Mouse (Mus musculus) cerebellum, postnatal 25 days (tissue): ENCODE results near the gene Gramd1c.

Experiments used
- DNase-seq, 2 experiments: peaks; one replicate each; pipeline ENCODE4 v3.0.0; 2021; ENCODE audit warnings: mixed read lengths in 2 of 2

The Gramd1c gene

GRCm38 (mm10) chr16:44063025-44063894, at the start of gene Gramd1c:
Gene Gramd1c (minus strand): TSS chr16:44063345.
- DNase-seq: peak; percentile 65 to 78

- no peak for DNase-seq
These were observed 45.9 kb upstream of the Gramd1c start for GRCm38 (mm10) chr16:44109002-44109401.

GRCm38 (mm10) chr16:44105211-44105610, 42.1 kb upstream of the Gramd1c start:
- DNase-seq: no peak

- DNase-seq: no peak
These were observed 40.9 kb upstream of the Gramd1c start for GRCm38 (mm10) chr16:44103806-44104766.

GRCm38 (mm10) chr16:44102925-44103324, 39.8 kb upstream of the Gramd1c start:
- DNase-seq: no peak

- DNase-seq: no peak
These were observed 38.1 kb upstream of the Gramd1c start for GRCm38 (mm10) chr16:44101181-44101710.

- no peak for DNase-seq
These were observed 36.2 kb upstream of the Gramd1c start for GRCm38 (mm10) chr16:44099377-44099776.

GRCm38 (mm10) chr16:44087650-44088049, 24.5 kb upstream of the Gramd1c start:
- no peak for DNase-seq

- no peak for DNase-seq
These were observed 1.8 kb downstream of the Gramd1c start for GRCm38 (mm10) chr16:44061341-44061740.

- no peak for DNase-seq
These were observed 2.4 kb downstream of the Gramd1c start for GRCm38 (mm10) chr16:44060604-44061286.

GRCm38 (mm10) chr16:44058745-44059144, 4.4 kb downstream of the Gramd1c start:
- peak; percentile 63 to 81 for DNase-seq

- DNase-seq: no peak
These were observed 7.4 kb downstream of the Gramd1c start for GRCm38 (mm10) chr16:44055766-44056165.

- no peak for DNase-seq
These were observed 9.9 kb downstream of the Gramd1c start for GRCm38 (mm10) chr16:44053265-44053664.

- DNase-seq: no peak
These were observed 10.8 kb downstream of the Gramd1c start for GRCm38 (mm10) chr16:44052390-44052789.

- no peak for DNase-seq
These were observed 13.0 kb downstream of the Gramd1c start for GRCm38 (mm10) chr16:44050139-44050538.

GRCm38 (mm10) chr16:44039112-44039511, 24.0 kb downstream of the Gramd1c start:
- DNase-seq: no peak

- DNase-seq: no peak
These were observed 27.9 kb downstream of the Gramd1c start for GRCm38 (mm10) chr16:44035221-44035620.

GRCm38 (mm10) chr16:44033365-44033764, 29.8 kb downstream of the Gramd1c start:
- no peak for DNase-seq

GRCm38 (mm10) chr16:44029273-44029672, 33.9 kb downstream of the Gramd1c start:
- DNase-seq: no peak

- DNase-seq: no peak
These were observed 36.3 kb downstream of the Gramd1c start for GRCm38 (mm10) chr16:44026822-44027221.

GRCm38 (mm10) chr16:44026210-44026609, 36.9 kb downstream of the Gramd1c start:
- DNase-seq: no peak

GRCm38 (mm10) chr16:44018986-44019548, 44.1 kb downstream of the Gramd1c start:
- DNase-seq: no peak
